Mouse (Mus musculus): ENCODE data around the gene Gast.
"Not testable (repeated sequence)": the region's sequence is repeated elsewhere in the genome, so short reads cannot be mapped to it uniquely, and the experiment has no call there.

The Gast gene

GRCm38 (mm10) chr11:100333944-100334457, at the start of gene Gast:
Gast (plus strand) TSS chr11:100334407.
- in situ Hi-C loops (cut with MboI, MseI): no loop called here

DNA sequence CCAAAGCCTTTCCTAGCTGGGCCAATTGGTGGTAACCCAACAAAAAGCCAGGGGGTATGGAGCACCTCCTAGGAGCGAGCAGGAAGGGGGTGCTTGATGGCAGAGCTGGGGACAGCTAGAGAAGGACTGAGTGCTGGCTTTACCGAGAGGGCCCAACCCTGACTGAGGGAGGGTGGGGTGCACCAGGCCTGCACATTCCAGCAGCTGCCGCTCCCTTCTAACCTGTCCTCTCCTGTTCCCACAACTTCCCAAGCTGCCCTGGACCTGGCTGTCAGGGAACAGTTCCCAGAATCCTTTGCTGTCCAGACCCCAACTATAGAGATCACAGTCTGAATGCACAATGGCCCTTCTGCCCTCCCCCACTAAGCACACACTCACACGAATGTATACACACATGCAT, 49.2 kb upstream of the Gast start:
- in situ Hi-C loops (cut with MboI, MseI): loop anchor here (10.0 kb wide), 1 partner anchor 120 kb away; no protein-coding TSS in a partner anchor

- in situ Hi-C loops (cut with MboI, MseI): loop anchor here (10.0 kb wide), 1 partner anchor 122 kb away; no protein-coding TSS in a partner anchor
Observed at GRCm38 (mm10) chr11:100287024-100287423, 47.2 kb upstream of the Gast start.

DNA sequence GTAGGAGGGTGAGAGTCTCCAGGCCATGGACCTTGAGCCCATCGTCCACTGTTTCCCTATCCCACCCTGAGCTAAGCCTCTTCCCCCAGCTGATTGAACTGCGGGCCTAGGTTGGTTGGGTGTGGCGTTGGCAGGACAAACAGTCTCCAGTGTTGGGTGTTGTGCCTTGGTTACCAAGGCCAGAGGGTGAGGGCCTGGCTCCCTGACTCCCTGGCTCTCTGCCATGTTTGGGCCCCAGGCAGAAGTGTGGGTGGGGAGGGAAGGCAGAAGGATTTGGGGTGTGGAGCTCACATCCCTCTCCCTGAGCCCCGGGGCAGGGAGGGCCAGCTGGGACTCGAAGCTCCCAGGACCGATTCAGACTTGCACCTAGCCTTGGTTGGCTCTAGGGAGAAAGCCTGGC, 45.3 kb upstream of the Gast start:
- in situ Hi-C loops (cut with MboI, MseI): loop anchor here (10.0 kb wide), 1 partner anchor 124 kb away; no protein-coding TSS in a partner anchor

- in situ Hi-C loops (cut with MboI, MseI): no loop called here
Observed at GRCm38 (mm10) chr11:100290235-100290634, 44.0 kb upstream of the Gast start.

GRCm38 (mm10) chr11:100292884-100293283, 41.3 kb upstream of the Gast start:
- in situ Hi-C loops (cut with MboI, MseI): no loop called here

DNA sequence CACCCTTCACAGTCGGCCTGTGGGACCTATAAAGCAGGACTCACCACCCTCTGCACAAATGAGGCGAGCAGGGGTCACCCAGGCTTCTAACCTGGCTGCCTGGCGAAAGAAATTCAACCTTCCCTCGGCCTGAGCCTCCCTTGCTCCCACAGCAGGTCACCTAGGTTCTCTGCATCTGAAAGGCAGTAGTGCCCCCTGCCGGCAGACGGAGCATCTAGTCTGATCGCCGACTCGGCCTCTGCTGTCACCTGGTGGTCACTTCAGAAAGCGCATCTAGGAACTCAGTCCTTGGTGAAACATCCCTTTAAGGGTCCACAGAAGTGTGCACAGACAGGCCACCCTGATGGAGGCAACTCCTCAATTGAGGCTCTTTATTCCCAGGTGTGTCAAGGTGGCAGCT, 38.9 kb upstream of the Gast start:
- in situ Hi-C loops (cut with MboI, MseI): loop anchor here (5.0 kb wide), 1 partner anchor 828 kb away; no protein-coding TSS in a partner anchor

DNA sequence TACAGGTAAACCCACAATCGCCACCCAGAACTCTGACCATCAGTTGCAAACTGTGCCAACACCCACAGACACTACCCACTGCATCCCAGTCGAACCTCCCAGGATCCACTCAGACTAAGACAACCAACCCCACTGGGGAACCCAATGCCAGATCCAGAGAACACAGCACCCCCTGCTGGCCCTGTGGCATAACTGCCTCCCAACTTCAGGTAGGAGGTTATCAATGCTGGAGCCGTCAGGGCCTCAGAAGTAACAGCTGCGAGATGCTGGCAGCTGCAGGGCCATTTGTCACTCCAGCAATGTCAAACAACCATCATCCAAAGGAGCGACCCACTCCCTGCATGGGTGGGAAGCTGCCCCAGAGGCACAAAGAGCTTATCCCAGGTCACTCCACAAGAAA, 36.4 kb upstream of the Gast start:
- in situ Hi-C loops (cut with MboI, MseI): loop anchor here (5.0 kb wide), 1 partner anchor 830 kb away; no protein-coding TSS in a partner anchor

- in situ Hi-C loops (cut with MboI, MseI): loop anchor here (5.0 kb wide), 1 partner anchor 831 kb away; no protein-coding TSS in a partner anchor
Observed at GRCm38 (mm10) chr11:100298274-100299036, 35.8 kb upstream of the Gast start.

DNA sequence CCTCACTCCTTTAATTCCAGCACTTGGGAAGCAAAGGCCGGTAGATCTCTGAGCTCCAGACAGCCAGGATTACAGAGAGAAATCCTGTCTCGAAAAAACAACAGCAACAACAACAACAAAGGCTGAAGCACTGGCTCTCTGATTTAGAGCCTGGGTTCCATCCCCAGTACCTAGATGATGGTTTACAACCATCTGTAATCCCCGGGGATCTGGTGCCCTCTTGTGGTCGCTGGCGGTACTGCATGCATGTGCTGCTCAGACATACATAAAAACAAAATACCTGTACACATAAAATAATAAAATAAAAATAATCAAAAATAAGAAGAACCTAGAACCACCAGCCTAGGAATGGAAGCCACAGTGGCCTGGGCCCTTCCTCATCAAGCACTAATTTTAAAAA, 33.9 kb upstream of the Gast start:
- in situ Hi-C loops (cut with MboI, MseI): no loop called here

- in situ Hi-C loops (cut with MboI, MseI): no loop called here
Observed at GRCm38 (mm10) chr11:100301292-100301691, 32.9 kb upstream of the Gast start.

- in situ Hi-C loops (cut with MboI, MseI): no loop called here
Observed at GRCm38 (mm10) chr11:100307900-100308299, 26.3 kb upstream of the Gast start.

- in situ Hi-C loops (cut with MboI, MseI): not testable (repeated sequence)
Observed at GRCm38 (mm10) chr11:100308672-100309071, 25.5 kb upstream of the Gast start.

DNA sequence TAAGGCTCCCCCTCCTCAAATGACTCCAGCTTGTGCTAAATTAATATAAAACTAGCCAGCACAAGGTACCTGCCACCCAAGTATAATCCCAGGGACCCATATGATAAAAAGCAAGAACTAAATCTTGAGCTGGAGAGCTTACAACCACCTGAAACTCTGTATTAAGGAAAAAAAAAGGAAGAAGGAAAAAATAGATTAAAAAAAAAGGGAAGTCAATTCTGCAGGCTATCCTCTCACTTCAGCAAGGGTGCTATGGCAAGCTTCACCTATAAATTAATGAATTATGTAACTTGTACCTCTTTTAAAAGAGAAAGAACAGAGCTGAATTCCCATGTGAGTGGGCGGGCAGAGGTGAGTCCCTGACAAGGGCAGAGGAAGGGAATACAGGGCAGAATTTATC, 22.6 kb upstream of the Gast start:
- in situ Hi-C loops (cut with MboI, MseI): no loop called here

- in situ Hi-C loops (cut with MboI, MseI): no loop called here
Observed at GRCm38 (mm10) chr11:100312096-100312679, 22.0 kb upstream of the Gast start.

GRCm38 (mm10) chr11:100313424-100313823, 20.8 kb upstream of the Gast start:
- in situ Hi-C loops (cut with MboI, MseI): no loop called here

DNA sequence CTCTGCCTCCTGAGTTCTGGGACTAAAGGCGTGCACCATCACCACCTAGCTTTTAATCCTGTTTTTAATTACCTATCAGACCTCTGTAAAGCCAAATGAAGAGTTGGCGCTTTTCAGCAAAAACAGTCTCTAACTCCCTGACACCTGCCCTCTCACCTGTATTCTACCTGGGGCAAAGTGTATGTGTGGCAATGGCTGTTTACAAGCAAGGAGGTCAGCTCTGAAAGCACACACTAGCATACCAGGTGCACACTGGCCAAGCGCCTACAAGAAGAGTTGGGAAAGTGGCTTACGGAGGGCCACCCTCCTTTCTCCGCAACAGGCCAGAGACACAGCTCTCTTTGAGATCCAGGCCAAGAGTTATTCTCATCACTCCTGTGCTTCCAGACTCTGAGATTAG, 18.8 kb upstream of the Gast start:
- in situ Hi-C loops (cut with MboI, MseI): no loop called here

DNA sequence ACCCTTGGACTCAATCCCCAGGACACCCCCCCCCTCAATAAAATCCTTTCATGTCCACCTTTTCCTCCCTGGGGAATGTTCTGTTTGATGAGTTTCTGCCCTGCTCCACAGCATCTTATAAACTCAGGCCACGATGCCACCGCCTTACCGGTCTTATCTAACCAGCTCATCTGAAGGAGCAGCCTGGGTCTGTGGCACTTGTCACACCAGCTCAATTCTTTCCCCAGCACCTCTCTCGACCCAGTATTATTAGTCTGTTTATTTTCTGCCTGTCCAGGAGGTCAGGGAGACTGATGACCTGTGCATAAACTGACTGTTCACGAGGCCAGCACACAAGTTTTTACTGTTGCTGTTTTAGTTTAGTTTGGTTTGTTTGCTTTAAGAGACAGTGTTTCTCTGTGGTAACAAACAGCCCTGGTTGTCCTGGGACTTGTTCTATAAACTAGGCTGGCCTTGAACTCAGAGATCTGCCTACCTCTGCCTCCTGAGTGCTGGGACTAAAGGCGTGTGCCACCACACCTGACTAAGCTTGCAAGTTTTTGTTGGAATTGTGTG, 16.3 kb upstream of the Gast start:
- in situ Hi-C loops (cut with MboI, MseI): no loop called here

DNA sequence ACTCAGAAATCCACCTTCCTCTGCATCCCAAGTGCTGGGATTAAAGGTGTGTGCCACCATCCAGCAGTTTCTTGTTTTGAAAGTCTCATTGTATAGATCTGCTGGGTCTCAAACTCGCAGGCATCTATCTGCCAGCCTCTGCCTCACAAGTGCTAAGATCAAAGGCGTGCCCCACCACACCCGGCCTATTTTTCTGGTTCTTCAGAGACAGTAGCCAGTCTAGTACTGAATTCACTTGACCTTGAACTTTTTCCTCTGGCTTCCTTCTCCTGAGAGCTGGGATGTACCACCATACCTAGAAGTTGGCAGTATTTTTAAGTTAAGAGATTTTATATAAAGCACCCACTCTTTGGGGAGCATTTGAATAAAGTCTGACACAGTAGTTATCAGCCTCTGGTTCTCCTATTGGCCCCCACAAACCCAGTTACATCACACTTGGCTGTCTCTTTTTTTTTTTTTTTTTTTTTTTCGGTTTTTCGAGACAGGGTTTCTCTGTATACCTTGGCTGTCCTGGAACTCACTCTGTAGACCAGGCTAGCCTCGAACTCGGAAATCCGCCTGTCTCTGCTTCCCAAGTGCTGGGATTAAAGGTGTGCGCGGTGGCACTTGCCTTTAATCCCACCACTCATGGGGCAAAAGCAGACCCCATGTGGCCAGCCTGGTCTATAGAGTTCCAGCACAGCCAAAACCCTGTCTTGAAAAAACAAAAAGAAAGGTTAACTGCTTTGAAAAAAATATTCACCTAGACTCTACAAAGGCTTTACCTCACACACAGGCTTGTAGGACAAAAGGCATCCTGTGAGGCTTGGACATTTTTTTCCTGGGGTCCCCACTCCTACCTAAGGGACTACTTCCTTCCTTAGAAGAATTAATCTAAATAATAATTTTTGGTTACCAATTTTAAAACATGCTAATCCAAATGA, 15.4 kb upstream of the Gast start:
- in situ Hi-C loops (cut with MboI, MseI): no loop called here

DNA sequence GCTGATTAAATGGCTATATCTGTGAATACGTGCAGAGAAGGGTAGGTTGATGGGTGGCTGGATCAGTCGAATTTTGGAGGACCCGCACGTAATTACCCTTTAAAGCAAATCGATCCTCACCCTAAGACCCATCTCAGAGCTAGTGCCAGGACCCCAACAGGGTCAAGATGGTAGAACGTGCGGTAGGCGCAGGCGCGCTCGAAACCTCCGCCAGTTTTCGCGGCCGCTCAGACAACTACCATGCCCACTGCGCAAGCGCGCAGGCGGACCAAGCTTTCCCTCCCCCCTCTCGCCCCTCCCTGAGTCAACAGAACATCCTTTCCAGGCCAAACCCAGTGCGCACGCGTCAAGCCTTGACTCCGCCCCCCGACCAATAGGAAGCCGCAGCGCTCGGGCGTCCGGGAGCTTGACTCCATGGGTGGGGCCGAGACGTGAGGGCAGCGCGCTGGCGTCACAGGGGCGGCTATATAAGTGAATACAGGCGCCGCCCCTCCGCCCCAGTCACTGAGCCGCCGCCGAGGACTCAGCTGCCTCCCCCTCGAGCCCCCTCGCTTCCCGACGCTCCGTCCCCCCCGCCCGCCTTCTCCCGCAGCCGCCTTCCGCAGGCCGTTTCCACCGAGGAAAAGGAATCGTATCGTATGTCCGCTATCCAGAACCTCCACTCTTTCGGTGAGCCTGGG, 14.6 kb upstream of the Gast start, which contains the start of gene Eif1:
Eif1 (plus strand) TSS at position 394 of the 680 bp plus-strand sequence.
- in situ Hi-C loops (cut with MboI, MseI): no loop called here

DNA sequence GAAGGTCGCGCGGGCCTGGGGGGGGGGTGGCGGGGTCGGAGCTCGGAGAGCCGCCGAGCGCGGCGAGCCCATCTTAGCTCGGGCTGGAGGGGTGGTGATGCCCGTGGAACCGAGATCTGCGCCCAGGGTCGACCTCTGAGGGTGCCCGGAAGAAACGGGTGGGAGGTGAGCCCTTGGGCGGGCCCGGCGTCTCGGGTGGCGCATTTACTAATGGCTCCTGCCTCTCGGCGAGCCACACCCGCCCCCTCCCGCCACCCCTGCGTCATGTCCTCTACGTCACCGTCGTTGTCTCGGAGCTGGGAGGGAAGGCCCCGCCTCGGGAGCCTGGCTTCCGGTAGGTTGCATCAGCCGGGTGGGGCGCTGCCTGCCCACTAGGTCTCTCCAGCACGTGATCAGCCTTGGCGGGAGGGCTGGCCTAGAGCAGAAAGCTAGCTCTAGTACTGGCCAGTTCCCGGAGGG, 14.0 kb upstream of the Gast start:
- in situ Hi-C loops (cut with MboI, MseI): no loop called here

Measured in T-helper 2 cell (primary cell).